Mouse (Mus musculus): ENCODE results near the gene Fzd4.

- no peak for TF ChIP-seq GATA1 (IDR thresholded peaks at IDR 0.05; ENCODE audit: borderline replicate concordance, low read length)
- no peak for TF ChIP-seq FLI1 (IDR thresholded peaks at IDR 0.05; ENCODE audit: low read length)
These were observed at the start of gene Fzd4, which contains the start of gene Tmem135 for GRCm38 (mm10) chr7:89404081-89404733.
